Mouse (Mus musculus) adrenal gland, postnatal 0 days (tissue): ENCODE results near the gene Tdpoz3. TPM values are rescaled to one million over a fixed set of nuclear protein-coding genes. Genes with fewer than 3 reads are reported as not detected.

Experiments used
- polyA plus RNA-seq: library from polyadenylated mRNA; unstranded; fragments of >200 nt; fragmentation: Nextera tagmentation; extraction: Ambion mirVana; gene quantifications from 2 replicates; pipeline ENCODE4 v1.2.1, GENCODE M21; 2015

Gene Tdpoz3
- not detected in 2 replicates for polyA plus RNA-seq

GRCm38 (mm10) chr3:93825720-93826119 lies at the start of gene Tdpoz3:
TSS of gene Tdpoz3 (plus strand) at chr3:93826020.

GRCm38 (mm10) chr3:93796098-93796497 lies 29.7 kb upstream of the Tdpoz3 start, which contains the start of gene Tdpoz4:
TSS of gene Tdpoz4 (plus strand) at chr3:93796398.

Other genes starting within 250 kb of the Tdpoz3 start
- not detected in 2 replicates for gene Tdpoz2, start 173.3 kb upstream of the Tdpoz3 start, polyA plus RNA-seq
- gene Tdpoz1, start 149.7 kb upstream of the Tdpoz3 start, polyA plus RNA-seq = not detected in 2 replicates
- gene Gm37596, start 132.9 kb upstream of the Tdpoz3 start, polyA plus RNA-seq = not detected in 2 replicates
- not detected in 2 replicates for gene Gm5773, start 53.0 kb upstream of the Tdpoz3 start, polyA plus RNA-seq
- gene Tdpoz4, start 29.6 kb upstream of the Tdpoz3 start, polyA plus RNA-seq = not detected in 2 replicates
- gene Gm9117, start 117.5 kb downstream of the Tdpoz3 start, polyA plus RNA-seq = not detected in 2 replicates
- not detected in 2 replicates for gene Tdpoz5, start 135.3 kb downstream of the Tdpoz3 start, polyA plus RNA-seq
- gene Gm9125, start 228.9 kb downstream of the Tdpoz3 start, polyA plus RNA-seq = not detected in 2 replicates
- gene Gm10697, start 246.6 kb downstream of the Tdpoz3 start, polyA plus RNA-seq = not detected in 2 replicates